Mouse (Mus musculus): ENCODE measurements around the gene Gm45234. TPM values are rescaled to one million over a fixed set of nuclear protein-coding genes. Genes with fewer than 3 reads are reported as not detected.

Gene Gm45234
- polyA plus RNA-seq, 1 experiment, result not detected

DNA sequence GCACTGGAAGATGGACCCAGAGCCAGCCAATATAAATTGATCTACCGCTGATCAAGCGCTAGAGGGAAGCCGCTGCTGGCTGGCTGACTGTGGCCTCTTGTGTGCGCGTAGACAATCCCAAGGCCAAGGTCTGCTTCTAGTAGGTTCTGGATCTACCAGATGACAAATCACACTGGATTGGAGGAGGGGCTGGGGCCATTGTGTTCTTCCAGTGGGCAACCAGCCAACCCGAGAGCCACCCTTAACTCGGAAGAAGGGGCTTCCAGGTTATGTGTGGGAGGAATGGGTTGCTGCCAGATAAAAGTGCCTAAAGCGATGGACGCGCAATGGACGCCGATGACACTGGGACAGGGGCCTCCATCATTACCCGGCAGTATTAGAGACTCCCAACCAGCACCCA lies 37.9 kb downstream of the Gm45234 start:
- no peak overlapping the region for H3K4me3 ChIP-seq (replicated peaks; ENCODE audit: control insufficient read depth, low read depth, low read length)
- WGBS, result 94% methylated on average over 13 of the region's 13 CpGs
- TF ChIP-seq CTCF (IDR thresholded peaks at IDR 0.05; ENCODE audit: control insufficient read depth, insufficient read depth, low read length) (no peak), POLR2A (IDR thresholded peaks at IDR 0.05; ENCODE audit: borderline replicate concordance, control insufficient read depth, low read depth, low read length) (no peak)
- H3K4me1 ChIP-seq (ENCODE audit: control insufficient read depth, insufficient read depth, low read length), result peaks cover 11% of the 10 kb centered on the region
- no peak overlapping the region for H3K27ac ChIP-seq (ENCODE audit: control insufficient read depth, insufficient read depth, low read depth, low read length, poor library complexity)

DNA sequence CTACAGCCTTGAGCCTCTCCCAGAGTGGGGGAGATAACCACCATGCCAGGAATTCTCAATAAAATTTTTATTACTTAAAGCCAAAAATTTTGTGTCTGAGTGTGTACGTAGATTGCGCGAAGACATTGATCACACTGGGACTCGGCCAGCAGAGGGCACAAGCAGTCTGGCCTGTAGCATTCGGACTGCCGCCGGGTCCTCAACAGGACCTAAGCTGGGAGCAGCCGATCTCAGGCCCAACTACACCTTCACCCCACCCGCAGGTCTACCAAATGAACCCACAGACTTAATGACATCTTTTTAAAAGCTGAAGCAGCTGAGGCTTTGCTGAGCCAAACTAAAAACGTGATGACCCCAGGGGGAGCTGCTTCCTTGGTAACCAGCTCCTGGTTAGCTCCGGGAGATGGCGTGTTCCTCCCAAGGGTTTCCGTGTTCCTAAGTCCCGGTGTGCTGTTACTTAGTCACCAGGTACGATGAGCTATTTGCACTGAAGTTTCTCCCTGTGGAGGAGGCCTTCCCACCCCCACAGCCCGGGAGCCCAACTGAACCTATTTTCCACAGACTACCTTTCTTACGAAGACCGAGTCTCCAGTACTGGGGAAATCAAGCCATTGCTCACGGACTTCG lies 38.8 kb downstream of the Gm45234 start:
- TF ChIP-seq CTCF (IDR thresholded peaks at IDR 0.05; ENCODE audit: control insufficient read depth, insufficient read depth, low read length) (peak; percentile 95), POLR2A (IDR thresholded peaks at IDR 0.05; ENCODE audit: borderline replicate concordance, control insufficient read depth, low read depth, low read length) (no peak)
- Histone ChIP-seq H3K4me1 (ENCODE audit: control insufficient read depth, insufficient read depth, low read length) (peaks cover 8% of the 10 kb centered on the region), H3K4me3 (replicated peaks; ENCODE audit: control insufficient read depth, low read depth, low read length) (no peak overlapping the region), H3K27ac (ENCODE audit: control insufficient read depth, insufficient read depth, low read depth, low read length, poor library complexity) (no peak overlapping the region)
- WGBS, result 53% methylated on average over 20 of the region's 20 CpGs

DNA sequence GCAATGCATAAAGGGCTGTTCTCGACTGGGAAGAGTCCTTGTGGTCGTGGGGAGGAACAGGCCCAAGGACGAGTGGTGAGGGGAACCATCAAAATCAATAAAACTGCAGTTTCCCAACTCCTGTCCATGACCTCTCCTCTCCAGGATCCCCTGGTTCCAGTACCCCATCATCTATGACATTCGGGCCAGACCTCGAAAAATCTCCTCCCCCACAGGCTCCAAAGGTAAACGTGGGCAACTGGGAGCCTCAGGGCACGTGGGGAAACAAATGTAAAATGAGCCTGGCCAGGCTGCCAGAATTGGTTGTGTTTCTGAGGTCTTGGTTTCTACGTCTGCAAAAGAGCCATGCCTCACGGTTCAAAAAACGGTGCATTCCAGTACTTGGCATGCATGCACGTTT lies 42.9 kb downstream of the Gm45234 start:
- Histone ChIP-seq H3K4me1 (ENCODE audit: control insufficient read depth, insufficient read depth, low read length) (peaks cover 2% of the 10 kb centered on the region; the same call in 1 of the 2 replicates), H3K27ac (ENCODE audit: control insufficient read depth, insufficient read depth, low read depth, low read length, poor library complexity) (no peak overlapping the region), H3K4me3 (replicated peaks; ENCODE audit: control insufficient read depth, low read depth, low read length) (peak overlapping the region; percentile 96)
- TF ChIP-seq POLR2A (IDR thresholded peaks at IDR 0.05; ENCODE audit: borderline replicate concordance, control insufficient read depth, low read depth, low read length) (no peak), CTCF (IDR thresholded peaks at IDR 0.05; ENCODE audit: control insufficient read depth, insufficient read depth, low read length) (no peak)
- 15% methylated on average over 11 of the region's 11 CpGs for WGBS

DNA sequence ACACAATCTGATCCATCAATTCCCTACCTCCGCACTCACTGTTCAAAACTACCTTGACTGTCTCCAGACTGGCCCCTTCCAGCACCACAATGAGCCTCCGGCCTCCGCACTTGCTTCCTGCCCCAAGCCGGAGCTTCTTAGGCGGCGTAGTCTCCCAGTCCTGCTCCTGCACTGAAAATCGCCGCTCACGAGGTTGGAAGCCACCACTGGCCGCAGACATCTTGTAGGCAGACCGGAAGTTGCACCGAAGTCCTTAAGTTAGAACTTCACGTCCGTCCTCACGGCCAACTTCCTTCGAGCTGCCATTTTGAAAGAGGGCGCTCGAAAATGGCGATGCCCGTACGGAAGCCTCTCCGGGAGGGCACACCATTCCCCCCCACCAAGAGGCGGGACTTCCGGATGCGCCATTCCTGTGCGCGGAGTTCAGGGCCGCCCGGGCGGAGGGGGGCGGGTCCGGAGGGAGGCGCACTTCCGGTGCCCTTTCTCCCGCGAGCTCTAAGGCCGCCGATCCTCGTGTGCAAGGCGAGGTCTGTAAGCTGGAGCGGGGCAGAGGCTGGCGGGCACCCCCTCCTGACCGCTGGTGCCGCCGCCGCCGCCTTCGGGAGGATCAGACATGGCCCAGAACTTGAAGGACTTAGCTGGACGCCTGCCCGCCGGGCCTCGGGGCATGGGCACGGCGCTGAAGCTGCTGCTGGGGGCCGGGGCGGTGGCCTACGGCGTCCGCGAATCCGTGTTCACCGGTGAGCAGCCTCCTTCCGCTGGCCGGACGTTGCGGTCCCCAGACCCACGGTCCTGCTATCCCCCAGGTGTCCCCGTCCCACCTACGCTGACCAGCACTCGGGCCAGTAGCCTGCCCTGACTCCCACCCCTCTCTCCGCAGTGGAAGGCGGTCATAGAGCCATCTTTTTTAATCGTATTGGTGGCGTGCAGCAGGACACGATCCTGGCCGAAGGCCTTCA lies 43.7 kb downstream of the Gm45234 start, which contains the start of the genes Emg1 and Phb2:
TSS of gene Emg1 (minus strand) at position 355 of the 959 bp plus-strand sequence.
TSS of gene Phb2 (plus strand) at position 513 of the 959 bp plus-strand sequence.
- under 1% methylated on average over 76 of the region's 76 CpGs for WGBS
- Histone ChIP-seq H3K4me1 (ENCODE audit: control insufficient read depth, insufficient read depth, low read length) (peaks cover 2% of the 10 kb centered on the region; the same call in 1 of the 2 replicates), H3K27ac (ENCODE audit: control insufficient read depth, insufficient read depth, low read depth, low read length, poor library complexity) (peak within 1 kb of the TSS; percentile 78), H3K4me3 (replicated peaks; ENCODE audit: control insufficient read depth, low read depth, low read length) (peak within 1 kb of the TSS; percentile 96)
- TF ChIP-seq POLR2A (IDR thresholded peaks at IDR 0.05; ENCODE audit: borderline replicate concordance, control insufficient read depth, low read depth, low read length) (no peak; the same call in none of the 2 replicates), CTCF (IDR thresholded peaks at IDR 0.05; ENCODE audit: control insufficient read depth, insufficient read depth, low read length) (peak; percentile 6; the same call in 1 of the 2 replicates)

DNA sequence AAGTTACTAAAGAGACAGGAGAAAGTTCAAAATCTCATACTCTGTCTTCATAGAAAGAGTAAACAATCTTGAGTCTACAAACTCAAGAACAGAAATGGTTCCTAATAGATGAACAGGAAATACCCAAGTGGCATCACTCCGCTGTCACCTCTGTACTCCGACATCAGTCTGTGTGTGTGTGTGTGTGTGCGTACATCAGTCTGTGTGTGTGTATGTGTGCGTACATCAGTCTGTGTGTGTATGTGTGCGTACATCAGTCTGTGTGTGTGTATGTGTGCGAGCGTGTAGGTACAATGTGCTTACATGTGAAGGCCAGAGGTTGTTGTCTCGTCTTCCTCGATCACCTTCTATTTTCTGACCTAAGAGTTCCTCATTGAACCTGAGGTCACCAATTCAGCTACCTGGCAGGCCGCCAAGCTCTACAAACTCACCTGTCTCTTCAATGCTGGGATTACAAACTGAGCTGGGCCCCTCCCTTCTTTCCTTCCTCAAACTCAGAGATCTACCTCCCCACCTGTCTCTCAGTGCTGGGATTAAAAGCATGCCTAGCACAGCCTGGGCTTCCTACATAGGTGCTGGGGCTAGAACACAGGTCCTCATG lies 47.4 kb downstream of the Gm45234 start:
- no peak for TF ChIP-seq POLR2A (IDR thresholded peaks at IDR 0.05; ENCODE audit: borderline replicate concordance, control insufficient read depth, low read depth, low read length)
- TF ChIP-seq CTCF (IDR thresholded peaks at IDR 0.05; ENCODE audit: control insufficient read depth, insufficient read depth, low read length), result no peak
- Histone ChIP-seq H3K4me3 (replicated peaks; ENCODE audit: control insufficient read depth, low read depth, low read length) (no peak overlapping the region), H3K27ac (ENCODE audit: control insufficient read depth, insufficient read depth, low read depth, low read length, poor library complexity) (no peak overlapping the region), H3K4me1 (ENCODE audit: control insufficient read depth, insufficient read depth, low read length) (peaks cover 2% of the 10 kb centered on the region; the same call in 1 of the 2 replicates)
- 91% methylated on average over 10 of the region's 10 CpGs for WGBS

DNA sequence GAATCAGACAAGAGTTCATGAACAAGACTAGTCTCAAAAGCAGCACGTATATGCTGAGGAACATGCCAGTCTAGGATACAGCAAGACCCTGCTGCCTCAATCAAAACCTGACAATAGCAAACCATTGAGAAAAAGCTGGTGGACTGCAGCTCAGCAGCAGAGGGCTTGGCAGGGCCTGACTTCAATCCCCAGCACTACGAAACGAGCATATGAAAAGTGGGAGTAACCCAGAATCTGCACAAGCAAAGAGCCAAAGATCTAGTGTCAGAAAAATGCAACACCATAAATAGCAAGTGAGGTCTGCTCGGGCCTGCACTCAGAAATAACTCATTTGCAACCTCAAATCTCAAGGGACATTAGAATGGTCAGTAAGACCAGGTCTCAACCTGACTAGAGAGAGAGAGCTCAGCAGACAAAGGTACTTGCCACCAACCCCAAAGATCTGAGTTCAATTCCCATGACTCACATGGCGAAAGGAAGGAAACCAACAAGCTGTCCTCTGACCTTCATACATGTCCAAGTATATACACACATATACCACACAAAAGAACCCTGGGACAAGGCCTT lies 49.7 kb downstream of the Gm45234 start:
- no peak for TF ChIP-seq POLR2A (IDR thresholded peaks at IDR 0.05; ENCODE audit: borderline replicate concordance, control insufficient read depth, low read depth, low read length)
- no peak for TF ChIP-seq CTCF (IDR thresholded peaks at IDR 0.05; ENCODE audit: control insufficient read depth, insufficient read depth, low read length)
- no peak overlapping the region for H3K27ac ChIP-seq (ENCODE audit: control insufficient read depth, insufficient read depth, low read depth, low read length, poor library complexity)
- WGBS, result 83% methylated on average over 5 of the region's 5 CpGs
- peaks cover 2% of the 10 kb centered on the region; the same call in 1 of the 2 replicates for H3K4me1 ChIP-seq (ENCODE audit: control insufficient read depth, insufficient read depth, low read length)
- no peak overlapping the region for H3K4me3 ChIP-seq (replicated peaks; ENCODE audit: control insufficient read depth, low read depth, low read length)

DNA sequence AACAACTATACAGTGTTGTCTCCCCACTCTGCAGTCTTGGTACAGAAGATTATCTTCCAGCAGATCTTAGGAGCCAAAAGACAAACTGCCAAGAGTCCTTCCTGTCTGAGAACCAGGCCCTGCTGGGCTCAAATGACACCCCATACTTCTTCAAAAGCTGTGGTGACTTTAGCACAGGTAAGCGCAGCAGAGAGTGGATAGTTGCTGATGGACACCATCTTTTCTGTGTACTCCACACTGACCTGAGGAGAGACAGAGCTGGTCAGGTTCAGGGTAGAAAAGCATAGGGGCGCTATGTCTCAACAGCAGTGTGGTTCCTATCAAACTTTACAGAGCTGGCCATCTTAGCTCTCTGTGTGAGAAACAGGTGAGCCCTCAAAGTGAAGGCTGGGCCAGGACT lies 51.4 kb downstream of the Gm45234 start:
- Histone ChIP-seq H3K4me1 (ENCODE audit: control insufficient read depth, insufficient read depth, low read length) (peaks cover 2% of the 10 kb centered on the region; the same call in 1 of the 2 replicates), H3K4me3 (replicated peaks; ENCODE audit: control insufficient read depth, low read depth, low read length) (no peak overlapping the region), H3K27ac (ENCODE audit: control insufficient read depth, insufficient read depth, low read depth, low read length, poor library complexity) (no peak overlapping the region)
- TF ChIP-seq CTCF (IDR thresholded peaks at IDR 0.05; ENCODE audit: control insufficient read depth, insufficient read depth, low read length), result no peak
- no peak for TF ChIP-seq POLR2A (IDR thresholded peaks at IDR 0.05; ENCODE audit: borderline replicate concordance, control insufficient read depth, low read depth, low read length)
- WGBS, result 87% methylated on average over 2 of the region's 2 CpGs

Measured in bone marrow, adult 2 months (tissue).